In genomic region chrX:102004370-102004769, GRCm38 (mm10) we compare ENCODE assay signal across 8 mouse cellular contexts.
DNase-seq lines count a peak whose midpoint lies in the region; ATAC-seq and TF ChIP-seq lines count a peak whose summit lies in the region.

No protein-coding gene starts in this region.

- H3K9me3 ChIP-seq in lung, embryonic 15.5 days: no peaks in the 10 kb centered on the region
- no peaks in the 10 kb centered on the region for H3K9me3 ChIP-seq in intestine, embryonic 14.5 days (ENCODE audit: control insufficient read depth, low read length)

- H3K27ac ChIP-seq in lung, embryonic 15.5 days: no peak overlapping the region
- no peak overlapping the region for H3K27ac ChIP-seq in intestine, embryonic 14.5 days (ENCODE audit: low read depth)
- peak overlapping the region; percentile 90 for H3K27ac ChIP-seq in olfactory bulb, adult 2 months (ENCODE audit: insufficient read depth, low read depth, low read length)

- no peak overlapping the region for H3K9ac ChIP-seq in lung, embryonic 15.5 days
- H3K9ac ChIP-seq in intestine, embryonic 14.5 days (ENCODE audit: low read length): no peak overlapping the region

- H3K36me3 ChIP-seq in lung, embryonic 15.5 days: no peaks in the 10 kb centered on the region
- no peaks in the 10 kb centered on the region for H3K36me3 ChIP-seq in intestine, embryonic 14.5 days (ENCODE audit: control insufficient read depth, insufficient read depth, low read length)

- no peak for TF ChIP-seq CTCF in lung, adult 2 months (IDR thresholded peaks at IDR 0.05; ENCODE audit: insufficient read depth, low read length)
- no peak for TF ChIP-seq CTCF in olfactory bulb, adult 2 months (IDR thresholded peaks at IDR 0.05; ENCODE audit: insufficient read depth, low read depth, low read length)

- ATAC-seq in lung, embryonic 15.5 days (ENCODE audit: borderline replicate concordance, extremely low read depth, low FRiP score, low TSS enrichment): peak; percentile 12; the same call in 1 of the 2 replicates
- ATAC-seq in intestine, embryonic 14.5 days (replicated peaks; ENCODE audit: low FRiP score, low TSS enrichment, low read depth): no peak
- no peak for ATAC-seq in megakaryocyte progenitor cell, adult 5-6 weeks (replicated peaks; ENCODE audit: poor library complexity)
- no peak for ATAC-seq in megakaryocyte-erythroid progenitor cell, adult 5-6 weeks (replicated peaks; ENCODE audit: low FRiP score, low TSS enrichment, poor library complexity, severe bottlenecking)

- DNase-seq in adrenal gland, postnatal 14 days: peak; percentile 9
- DNase-seq in adrenal gland, adult 2 months: no peak
- no peak for DNase-seq in lung, adult 2 months
- no peak for DNase-seq in intestine, embryonic 14.5 days (ENCODE audit: low spot score)

- H3K4me3 ChIP-seq in lung, embryonic 15.5 days: peak overlapping the region; percentile 25
- H3K4me3 ChIP-seq in lung, adult 2 months (replicated peaks; ENCODE audit: extremely low read depth, low read depth, low read length): no peak overlapping the region
- peak overlapping the region; percentile 10; the same call in 1 of the 2 replicates for H3K4me3 ChIP-seq in intestine, embryonic 14.5 days (ENCODE audit: low read depth, low read length)
- H3K4me3 ChIP-seq in olfactory bulb, adult 2 months (ENCODE audit: insufficient read depth, low read depth, low read length): peak overlapping the region; percentile 61

- peaks cover 56% of the 10 kb centered on the region; the same call in 1 of the 2 replicates for H3K27me3 ChIP-seq in lung, embryonic 15.5 days
- peaks cover 21% of the 10 kb centered on the region; the same call in 1 of the 2 replicates for H3K27me3 ChIP-seq in intestine, embryonic 14.5 days (replicated peaks; ENCODE audit: control insufficient read depth, insufficient read depth, low read length)

- H3K4me1 ChIP-seq in lung, embryonic 15.5 days: peaks cover 19% of the 10 kb centered on the region
- no peaks in the 10 kb centered on the region for H3K4me1 ChIP-seq in lung, adult 2 months (ENCODE audit: control insufficient read depth, insufficient read depth, low read length)
- peaks cover 9% of the 10 kb centered on the region; the same call in 1 of the 2 replicates for H3K4me1 ChIP-seq in intestine, embryonic 14.5 days (replicated peaks; ENCODE audit: control insufficient read depth, insufficient read depth, low read length)
- H3K4me1 ChIP-seq in olfactory bulb, adult 2 months (ENCODE audit: control insufficient read depth, insufficient read depth, low read length): peaks cover 13% of the 10 kb centered on the region; the same call in 1 of the 2 replicates

- WGBS in lung, embryonic 15.5 days: 24% methylated on average over 7 of the region's 7 CpGs
- 29% methylated on average over 7 of the region's 7 CpGs for WGBS in lung, adult 2 months
- WGBS in intestine, embryonic 14.5 days: 24% methylated on average over 7 of the region's 7 CpGs
- WGBS in olfactory bulb, adult 2 months: 15% methylated on average over 7 of the region's 7 CpGs

- H3K4me2 ChIP-seq in lung, embryonic 15.5 days: peak overlapping the region; percentile 56
- peak overlapping the region; percentile 47 for H3K4me2 ChIP-seq in intestine, embryonic 14.5 days (ENCODE audit: low read length)

- no peak for TF ChIP-seq POLR2A in lung, adult 2 months (IDR thresholded peaks at IDR 0.05; ENCODE audit: borderline replicate concordance, extremely low read depth, low read depth, low read length)
- no peak for TF ChIP-seq POLR2A in olfactory bulb, adult 2 months (IDR thresholded peaks at IDR 0.05; ENCODE audit: insufficient read depth, low read depth, low read length)
